Mouse (Mus musculus) retina, embryonic 14.5 days (tissue): ENCODE results near the gene Fam131a.

Experiments used
- DNase-seq: peaks from one replicate; pipeline ENCODE4 v3.0.0-alpha.2; 2015; ENCODE audit warnings: low spot score

The Fam131a gene

GRCm38 (mm10) chr16:20715976-20716840 is 23.2 kb downstream of the Fam131a start:
- DNase-seq: peak; percentile 85

GRCm38 (mm10) chr16:20716841-20717180 is 23.8 kb downstream of the Fam131a start:
- DNase-seq: no peak

GRCm38 (mm10) chr16:20717181-20717977 is 24.3 kb downstream of the Fam131a start, which contains the start of the genes Polr2h and Clcn2:
Gene Polr2h (plus strand): TSS chr16:20717665.
Gene Clcn2 (minus strand): TSS chr16:20717746.
- peak; percentile 94 for DNase-seq

- no peak for DNase-seq
Observed at GRCm38 (mm10) chr16:20717978-20718670, 25.1 kb downstream of the Fam131a start.

- no peak for DNase-seq
Observed at GRCm38 (mm10) chr16:20721808-20722207, 28.8 kb downstream of the Fam131a start.

- no peak for DNase-seq
Observed at GRCm38 (mm10) chr16:20722736-20723135, 29.7 kb downstream of the Fam131a start.

GRCm38 (mm10) chr16:20723247-20723646 is 30.2 kb downstream of the Fam131a start:
- DNase-seq: no peak

GRCm38 (mm10) chr16:20724338-20724748 is 31.3 kb downstream of the Fam131a start:
- peak; percentile 68 for DNase-seq

GRCm38 (mm10) chr16:20725321-20725720 is 32.3 kb downstream of the Fam131a start:
- no peak for DNase-seq

- DNase-seq: no peak
Observed at GRCm38 (mm10) chr16:20725750-20726149, 32.7 kb downstream of the Fam131a start.

GRCm38 (mm10) chr16:20726384-20726783 is 33.3 kb downstream of the Fam131a start:
- DNase-seq: no peak

- DNase-seq: no peak
Observed at GRCm38 (mm10) chr16:20730293-20730711, 37.3 kb downstream of the Fam131a start.

- DNase-seq: peak; percentile 20
Observed at GRCm38 (mm10) chr16:20731688-20732087, 38.6 kb downstream of the Fam131a start.

- no peak for DNase-seq
Observed at GRCm38 (mm10) chr16:20732251-20732924, 39.3 kb downstream of the Fam131a start.

- DNase-seq: peak; percentile 72
Observed at GRCm38 (mm10) chr16:20732925-20733730, 40.1 kb downstream of the Fam131a start, which contains the start of gene Chrd. Gene Chrd (plus strand): TSS chr16:20733127.

GRCm38 (mm10) chr16:20733731-20734730 is 41.0 kb downstream of the Fam131a start, which contains the start of gene Thpo:
Gene Thpo (minus strand): TSS chr16:20734511.
- DNase-seq: peak; percentile 45

GRCm38 (mm10) chr16:20735651-20736050 is 42.6 kb downstream of the Fam131a start:
- DNase-seq: no peak

GRCm38 (mm10) chr16:20736168-20736567 is 43.1 kb downstream of the Fam131a start:
- DNase-seq: no peak

GRCm38 (mm10) chr16:20736823-20737222 is 43.8 kb downstream of the Fam131a start:
- DNase-seq: no peak
